Mouse (Mus musculus): ENCODE data around the gene Sirt4.
A peak's percentile ranks its signal among the peaks of the same experiment; 100 is the strongest.

Sirt4 gene

DNA sequence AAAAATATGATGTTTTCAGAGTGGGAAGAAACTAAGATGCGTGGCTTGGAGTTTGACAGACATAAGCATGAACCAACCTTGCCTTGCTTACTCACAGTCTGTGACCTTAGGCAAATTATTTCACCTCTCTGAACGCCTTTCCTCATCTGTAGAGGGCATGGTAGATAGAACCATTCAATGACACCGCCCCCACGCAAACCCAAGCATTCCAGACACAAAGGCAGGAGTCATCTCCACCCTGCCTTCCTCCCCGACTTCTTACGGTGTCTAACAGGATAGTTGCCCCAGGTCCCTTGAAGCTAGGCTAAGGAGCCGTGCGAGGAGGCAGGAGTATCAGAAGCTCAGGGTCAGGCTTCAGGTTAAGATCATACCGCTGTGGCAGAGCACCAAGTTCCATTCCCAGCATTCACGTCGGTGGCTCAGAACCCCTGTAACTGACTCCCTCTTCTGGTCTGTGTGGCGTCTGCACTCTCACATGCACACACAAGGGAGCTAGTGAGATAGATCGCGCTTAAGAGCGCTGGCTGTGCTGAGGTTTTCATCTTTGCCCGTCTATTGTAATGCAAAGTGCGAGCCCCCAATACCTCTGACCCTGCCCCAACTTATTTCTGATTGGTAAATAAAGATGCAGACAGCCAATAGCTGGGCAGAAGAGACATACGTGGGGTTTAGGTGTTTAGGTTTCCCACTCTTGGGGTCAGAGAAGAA, 20.0 kb downstream of the Sirt4 start:
- no peak for DNase-seq

- DNase-seq = no peak
Measured at GRCm38 (mm10) chr5:115458918-115459317, 25.6 kb downstream of the Sirt4 start.

DNA sequence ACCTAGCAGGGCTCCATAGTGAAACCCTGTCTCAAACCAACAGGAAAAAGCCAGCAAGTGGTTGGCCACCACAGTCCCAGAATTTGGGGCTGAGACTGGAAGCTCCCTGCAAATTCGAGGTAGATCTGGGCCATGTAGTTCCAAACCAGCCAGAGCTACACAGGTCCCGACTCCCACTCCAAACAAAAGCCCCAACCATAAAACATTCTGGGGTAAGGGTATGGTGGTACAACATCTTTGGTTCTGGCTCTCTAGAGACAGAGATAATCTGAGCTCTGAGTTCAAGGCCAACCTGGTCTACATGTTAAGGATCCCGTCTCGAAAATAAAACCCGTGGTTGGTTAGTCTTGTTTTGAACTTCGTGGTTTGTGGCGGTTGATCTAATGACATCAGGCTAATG, 28.7 kb downstream of the Sirt4 start:
- DNase-seq = no peak

DNA sequence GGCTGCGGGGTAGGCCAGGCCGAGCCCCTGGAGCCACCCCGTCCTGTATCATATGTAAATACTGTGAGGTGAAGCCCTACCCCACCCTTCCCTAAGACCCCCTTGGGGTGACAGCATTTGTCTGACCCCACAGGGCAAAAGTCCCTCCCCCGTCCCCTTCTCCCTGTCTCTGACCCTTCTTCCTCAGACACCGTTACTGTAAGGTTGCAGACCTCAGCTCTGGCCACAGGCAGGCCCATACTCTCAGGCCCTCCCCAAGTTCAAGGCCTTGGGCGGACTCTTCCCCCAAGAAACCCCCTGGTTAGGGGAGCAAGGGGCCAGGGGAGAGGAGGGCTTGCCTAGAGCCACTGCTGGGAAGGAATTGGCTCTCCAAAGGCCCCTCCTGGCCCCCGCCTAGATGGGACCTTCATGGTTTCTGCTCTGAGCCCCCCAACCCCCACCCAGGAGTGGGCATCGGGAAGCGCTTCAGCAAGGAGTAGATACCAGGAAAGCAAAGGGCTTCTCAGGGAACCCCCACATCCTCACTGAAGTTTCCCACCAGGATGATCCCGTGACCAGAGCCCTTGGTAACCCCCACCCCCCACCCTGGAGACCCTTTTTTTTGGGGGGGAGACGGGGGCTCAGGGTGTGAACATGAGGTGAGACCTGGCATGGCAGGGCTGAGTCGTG, 30.0 kb downstream of the Sirt4 start:
- DNase-seq = no peak

GRCm38 (mm10) chr5:115450410-115451317, 33.9 kb downstream of the Sirt4 start:
- DNase-seq = no peak

DNA sequence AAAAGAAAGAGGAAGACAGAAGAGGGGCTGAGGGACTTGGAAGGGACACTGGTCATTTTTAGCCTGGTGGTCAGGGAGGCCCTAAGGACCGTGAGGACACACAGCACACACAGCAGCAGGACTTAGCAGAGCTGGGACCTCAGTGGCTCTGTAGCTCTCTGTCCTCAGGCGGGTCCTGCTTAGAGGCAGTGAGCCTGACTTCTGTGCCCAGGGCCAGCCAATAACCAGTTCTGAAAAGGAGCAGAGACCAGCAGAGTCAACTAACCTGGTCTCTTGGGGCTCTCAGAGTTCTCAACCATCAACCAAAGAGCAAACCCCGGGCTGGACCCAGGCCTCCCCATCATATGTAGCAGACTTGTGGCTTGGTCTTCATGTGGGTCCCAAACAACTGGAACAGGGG, 35.3 kb downstream of the Sirt4 start:
- DNase-seq = no peak

GRCm38 (mm10) chr5:115447108-115447507, 37.4 kb downstream of the Sirt4 start:
- no peak for DNase-seq

DNA sequence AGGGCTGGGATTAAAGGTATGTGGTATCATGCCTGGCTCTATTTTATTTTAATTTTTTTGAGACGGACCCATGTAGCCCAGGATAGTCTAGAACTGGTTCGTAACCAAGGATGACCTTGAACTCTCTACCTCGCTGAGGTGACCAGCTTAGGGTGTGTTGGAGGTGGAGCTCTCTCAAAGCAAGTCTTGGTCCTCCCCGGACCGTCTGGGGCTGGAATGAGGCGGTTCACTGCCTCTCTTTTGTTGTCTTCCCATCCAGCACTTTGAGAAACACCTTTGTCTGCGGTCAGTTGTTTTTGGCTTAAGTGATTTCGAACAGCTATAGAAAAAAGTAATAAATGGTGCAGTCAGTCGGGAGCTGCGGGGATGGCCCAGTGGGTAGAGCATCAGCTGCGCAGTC, 40.4 kb downstream of the Sirt4 start:
- DNase-seq = no peak

GRCm38 (mm10) chr5:115442663-115443062, 41.9 kb downstream of the Sirt4 start:
- DNase-seq = peak; percentile 30

DNA sequence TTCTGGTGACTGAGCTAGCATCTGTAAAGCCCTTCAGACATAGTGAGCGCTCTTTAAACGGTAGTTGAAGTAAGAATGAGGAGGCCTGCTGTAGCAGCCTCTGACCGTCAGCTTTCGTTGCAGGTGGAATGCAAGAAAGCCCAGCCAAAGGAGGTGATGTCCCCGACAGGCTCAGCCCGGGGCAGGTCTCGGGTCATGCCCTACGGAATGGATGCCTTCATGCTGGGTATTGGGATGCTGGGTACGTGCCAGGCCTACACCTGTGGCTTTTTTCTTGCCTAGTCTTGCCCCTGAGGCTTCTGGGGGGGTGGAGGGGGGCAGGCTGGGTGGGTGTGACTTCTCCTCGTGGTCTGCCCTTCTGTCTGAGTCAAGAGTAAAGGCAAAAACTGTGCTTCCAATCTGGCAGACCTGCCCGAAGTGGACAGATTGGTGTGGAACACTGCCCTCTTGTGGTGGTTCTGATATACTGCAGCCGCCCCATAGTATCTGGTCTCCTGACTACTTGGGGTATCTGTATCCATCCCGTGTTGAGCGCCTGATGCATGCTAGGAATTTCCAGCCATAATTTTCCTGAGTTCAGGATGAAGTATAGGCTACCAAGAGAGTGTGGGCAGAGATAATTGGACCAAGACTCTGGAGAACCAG, 43.2 kb downstream of the Sirt4 start:
- peak; percentile 66 for DNase-seq

GRCm38 (mm10) chr5:115438667-115439066, 45.9 kb downstream of the Sirt4 start:
- no peak for DNase-seq

GRCm38 (mm10) chr5:115437945-115438315, 46.6 kb downstream of the Sirt4 start:
- DNase-seq = no peak

- DNase-seq = no peak
Measured at GRCm38 (mm10) chr5:115437242-115437944, 47.1 kb downstream of the Sirt4 start.

GRCm38 (mm10) chr5:115436421-115437124, 48.0 kb downstream of the Sirt4 start:
- no peak for DNase-seq

- DNase-seq = no peak
Measured at GRCm38 (mm10) chr5:115435755-115436379, 48.7 kb downstream of the Sirt4 start.

DNA sequence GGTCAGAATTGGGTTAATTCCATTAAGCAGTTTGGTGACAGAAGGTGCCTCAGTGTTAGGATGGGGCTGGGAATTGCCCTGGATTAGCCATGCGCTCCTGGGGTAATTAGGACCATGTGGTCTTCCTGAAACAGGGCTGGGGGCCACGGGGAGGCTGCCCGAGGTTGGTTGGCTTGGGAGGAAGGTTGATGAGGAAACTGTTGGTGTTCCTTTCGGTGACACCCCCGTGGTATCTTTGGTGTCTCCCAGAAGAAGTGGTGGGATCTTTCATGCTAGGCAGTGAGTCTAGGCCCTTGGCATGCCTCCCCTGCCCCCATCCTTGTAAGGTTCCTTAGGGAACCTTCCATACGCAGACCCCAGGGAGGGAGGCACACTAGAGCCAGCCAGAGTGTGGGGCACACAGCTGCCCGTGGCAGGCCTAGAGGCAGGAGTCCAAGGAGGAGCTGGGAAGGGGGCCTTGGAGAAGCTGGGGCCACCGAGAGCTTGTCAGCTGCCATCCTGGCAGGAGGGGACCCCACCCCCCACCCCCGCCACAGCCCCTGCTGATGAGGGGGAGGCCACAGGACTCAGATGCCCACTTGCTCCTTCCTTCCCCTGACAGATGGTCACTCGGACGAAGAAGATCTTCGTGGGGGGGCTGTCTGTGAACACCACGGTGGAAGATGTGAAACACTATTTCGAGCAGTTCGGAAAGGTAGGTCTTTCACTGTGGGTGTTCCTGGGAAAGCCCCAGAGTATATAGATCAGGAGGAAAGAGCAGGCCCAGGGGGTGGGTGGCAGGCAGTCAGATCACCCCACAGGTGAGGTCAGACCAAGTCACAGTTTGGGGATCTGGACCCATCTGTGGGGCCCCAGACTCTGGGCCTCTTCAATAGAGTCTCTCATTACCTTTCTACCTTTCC, 49.4 kb downstream of the Sirt4 start:
- DNase-seq = no peak

DNA sequence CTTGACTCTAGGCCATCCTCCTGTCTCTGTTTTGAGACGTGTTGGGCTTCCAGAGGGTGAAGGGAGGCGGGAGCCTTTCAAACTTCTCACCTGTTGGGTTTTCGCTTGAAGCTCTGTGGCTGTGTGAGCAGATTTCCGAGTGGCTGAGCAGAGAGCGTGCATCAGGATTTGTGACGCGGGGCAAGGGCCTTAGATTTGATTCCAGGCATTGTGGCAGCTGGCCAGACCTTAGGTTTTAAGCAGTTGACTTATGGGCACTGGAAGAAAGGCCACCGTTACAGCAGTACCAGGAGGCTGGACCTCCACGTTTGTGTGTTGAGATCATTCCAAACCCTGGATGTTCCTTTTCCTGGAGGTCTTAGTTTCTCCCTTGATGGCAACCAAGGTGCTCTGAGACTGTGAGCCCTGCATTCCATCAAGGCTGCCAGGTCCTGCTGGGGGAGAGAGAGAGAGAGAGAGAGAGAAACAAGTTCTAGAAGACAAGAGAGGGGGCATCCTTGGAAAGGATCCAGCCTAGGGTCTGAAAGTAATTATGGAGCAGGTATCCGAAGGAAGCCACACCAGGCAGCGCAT, 50.2 kb downstream of the Sirt4 start:
- DNase-seq = no peak

DNA sequence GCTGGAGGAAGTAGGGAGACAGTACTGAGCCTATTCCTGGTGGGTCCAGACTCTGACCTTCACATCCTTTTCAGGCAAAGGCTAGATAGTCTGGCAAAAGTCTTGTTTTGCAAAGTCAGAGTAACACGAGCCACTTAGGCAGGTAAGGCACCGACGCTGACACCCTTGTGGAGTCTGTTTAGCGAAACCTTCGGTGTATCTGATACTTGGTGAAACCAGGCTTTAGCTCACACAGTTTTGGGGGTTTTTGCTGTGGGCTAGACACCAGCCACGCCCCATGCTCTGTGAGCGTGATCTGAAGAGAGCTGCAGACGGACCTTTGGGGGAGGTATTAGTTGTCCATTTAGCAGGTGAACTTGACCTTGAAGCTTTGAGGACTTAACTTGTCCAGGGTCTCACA, 51.3 kb downstream of the Sirt4 start:
- DNase-seq = no peak

DNA sequence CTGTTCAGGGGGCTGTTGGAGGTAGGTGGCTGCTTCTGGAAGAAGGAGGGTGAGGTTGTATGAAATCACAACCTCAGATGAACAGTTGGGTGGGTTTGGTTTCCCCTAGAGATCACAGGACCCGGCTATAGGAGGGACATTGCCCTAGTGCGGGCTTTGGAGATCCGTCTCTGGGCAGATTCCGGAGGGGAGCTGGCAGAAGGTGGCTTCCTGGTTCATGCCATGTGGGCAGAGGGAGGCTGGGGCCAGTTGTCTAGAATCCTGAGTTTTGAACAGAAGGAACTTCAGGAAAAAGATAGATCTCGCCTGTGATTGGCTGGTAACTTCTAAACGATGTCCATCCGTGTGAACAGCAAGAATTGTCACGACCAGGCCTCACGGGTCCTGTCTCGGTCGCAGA, 52.1 kb downstream of the Sirt4 start:
- DNase-seq = no peak

- DNase-seq = no peak
Measured at GRCm38 (mm10) chr5:115431898-115432259, 52.6 kb downstream of the Sirt4 start.

Measured in thymus, postnatal 14 days (tissue).